Mouse (Mus musculus): Measurements from ENCODE around the gene Elf1. TPM values are rescaled to one million over a fixed set of nuclear protein-coding genes. Genes with fewer than 3 reads are reported as not detected.
"Not testable (repeated sequence)": the region's sequence is repeated elsewhere in the genome, so short reads cannot be mapped to it uniquely, and the experiment has no call there.

Gene Elf1
- polyA plus RNA-seq, 1 experiment from 2014 or later: 14.0 TPM

DNA sequence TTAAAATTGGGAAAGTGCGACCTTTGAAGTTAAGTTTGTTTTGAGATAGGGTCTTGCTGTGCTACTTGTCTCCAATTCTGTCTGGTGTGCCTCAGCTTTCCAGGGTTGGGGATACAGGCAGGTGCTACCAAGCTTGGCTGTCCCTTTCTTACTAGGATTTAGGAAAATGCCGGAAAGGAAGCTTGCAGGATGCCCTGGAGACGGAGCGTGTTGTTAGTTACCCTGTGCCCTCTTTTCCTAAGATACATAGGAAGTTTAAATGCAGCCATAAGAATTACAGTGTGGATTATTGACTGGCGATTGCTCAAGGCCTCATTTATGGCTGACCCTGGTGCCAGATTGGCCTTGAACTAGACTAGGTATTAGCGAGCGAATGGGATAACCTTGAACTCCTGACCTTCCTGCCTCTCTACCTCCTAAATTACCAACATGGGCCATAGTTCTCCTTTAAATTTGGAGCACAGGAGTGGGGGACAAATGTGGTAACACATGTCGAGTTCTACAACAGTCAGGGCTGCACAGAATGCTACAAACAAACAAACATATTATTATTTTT lies 36.3 kb downstream of the Elf1 start:
- no peak overlapping the region for H3K27ac ChIP-seq (ENCODE audit: low read length)
- no peaks in the 10 kb centered on the region for H3K36me3 ChIP-seq (ENCODE audit: control insufficient read depth, insufficient read depth, low read length)
- H3K9me3 ChIP-seq (ENCODE audit: control insufficient read depth, low read length): no peaks in the 10 kb centered on the region
- no peak for ATAC-seq (ENCODE audit: low read depth)
- H3K4me3 ChIP-seq (ENCODE audit: low read length): no peak overlapping the region
- no peak overlapping the region for H3K9ac ChIP-seq (ENCODE audit: low read length)
- WGBS: 77% methylated on average over 8 of the region's 8 CpGs
- peaks cover 17% of the 10 kb centered on the region for H3K4me1 ChIP-seq (replicated peaks; ENCODE audit: control insufficient read depth, insufficient read depth, low read length)
- H3K4me2 ChIP-seq (ENCODE audit: low read depth, low read length): no peak overlapping the region
- H3K27me3 ChIP-seq (ENCODE audit: control insufficient read depth, insufficient read depth, low read depth, low read length): no peaks in the 10 kb centered on the region

- no peak overlapping the region for H3K9ac ChIP-seq (ENCODE audit: low read length)
- no peaks in the 10 kb centered on the region for H3K27me3 ChIP-seq (ENCODE audit: control insufficient read depth, insufficient read depth, low read depth, low read length)
- WGBS: 66% methylated on average over 2 of the region's 2 CpGs
- H3K4me2 ChIP-seq (ENCODE audit: low read depth, low read length): no peak overlapping the region
- peaks cover 19% of the 10 kb centered on the region for H3K4me1 ChIP-seq (replicated peaks; ENCODE audit: control insufficient read depth, insufficient read depth, low read length)
- ATAC-seq (ENCODE audit: low read depth): no peak
- H3K36me3 ChIP-seq (ENCODE audit: control insufficient read depth, insufficient read depth, low read length): no peaks in the 10 kb centered on the region
- no peak overlapping the region for H3K4me3 ChIP-seq (ENCODE audit: low read length)
- H3K9me3 ChIP-seq (ENCODE audit: control insufficient read depth, low read length): no peaks in the 10 kb centered on the region
- H3K27ac ChIP-seq (ENCODE audit: low read length): no peak overlapping the region
These were observed 37.1 kb downstream of the Elf1 start for GRCm38 (mm10) chr14:79518123-79518522.

DNA sequence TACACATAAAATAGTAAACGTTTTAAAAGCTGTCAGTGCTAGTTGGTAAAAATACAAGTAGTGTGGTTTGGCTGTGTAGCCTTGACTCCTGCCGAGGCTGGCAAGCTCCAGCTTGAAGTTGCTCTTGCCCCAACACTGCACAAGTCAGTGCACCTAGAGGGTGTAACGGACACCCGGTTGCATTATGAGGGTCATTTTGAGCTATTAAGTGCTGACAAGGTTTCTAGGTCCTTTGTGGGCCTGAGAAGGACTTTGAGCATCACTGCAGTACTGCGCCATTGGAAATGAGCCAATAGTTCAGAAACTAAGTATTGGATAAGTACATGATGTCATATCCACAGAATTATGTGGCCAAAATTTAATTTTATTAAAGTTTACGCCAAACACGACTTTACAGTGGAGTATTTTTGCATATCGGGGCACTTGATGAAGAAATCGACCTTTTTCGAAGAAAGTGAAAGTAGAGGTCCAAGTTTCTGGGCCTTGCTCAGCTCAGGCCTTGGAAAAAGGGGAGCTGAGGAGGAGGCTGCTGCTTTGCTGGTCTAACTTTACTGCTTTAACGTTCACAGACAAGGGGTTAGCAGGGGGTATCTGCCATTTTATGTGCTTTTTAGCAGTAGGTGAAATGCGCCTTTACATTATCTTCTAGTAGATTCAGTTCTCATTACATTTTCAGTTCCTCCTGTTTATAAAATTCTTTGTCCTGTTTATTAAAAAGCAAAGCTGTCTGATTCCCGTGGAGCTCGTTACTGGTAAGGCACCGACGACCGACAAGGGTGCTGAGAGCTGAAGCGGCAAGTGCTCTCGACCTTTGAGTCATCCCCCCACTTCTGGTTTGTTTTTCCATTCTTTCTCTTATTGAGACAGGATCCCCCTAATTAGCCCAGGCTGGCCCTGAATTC lies 38.0 kb downstream of the Elf1 start:
- no peaks in the 10 kb centered on the region for H3K9me3 ChIP-seq (ENCODE audit: control insufficient read depth, low read length)
- peak overlapping the region; percentile 7; the same call in 1 of the 2 replicates for H3K27ac ChIP-seq (ENCODE audit: low read length)
- no peaks in the 10 kb centered on the region for H3K36me3 ChIP-seq (ENCODE audit: control insufficient read depth, insufficient read depth, low read length)
- peaks cover 19% of the 10 kb centered on the region for H3K4me1 ChIP-seq (replicated peaks; ENCODE audit: control insufficient read depth, insufficient read depth, low read length)
- no peaks in the 10 kb centered on the region for H3K27me3 ChIP-seq (ENCODE audit: control insufficient read depth, insufficient read depth, low read depth, low read length)
- 52% methylated on average over 19 of the region's 19 CpGs for WGBS
- peak overlapping the region; percentile 26; the same call in 1 of the 2 replicates for H3K9ac ChIP-seq (ENCODE audit: low read length)
- ATAC-seq (ENCODE audit: low read depth): no peak
- 0 out of 2 replicates have a peak overlapping the region, but pooled peaks have one; percentile 4 for H3K4me3 ChIP-seq (ENCODE audit: low read length)
- H3K4me2 ChIP-seq (ENCODE audit: low read depth, low read length): peak overlapping the region; percentile 8

DNA sequence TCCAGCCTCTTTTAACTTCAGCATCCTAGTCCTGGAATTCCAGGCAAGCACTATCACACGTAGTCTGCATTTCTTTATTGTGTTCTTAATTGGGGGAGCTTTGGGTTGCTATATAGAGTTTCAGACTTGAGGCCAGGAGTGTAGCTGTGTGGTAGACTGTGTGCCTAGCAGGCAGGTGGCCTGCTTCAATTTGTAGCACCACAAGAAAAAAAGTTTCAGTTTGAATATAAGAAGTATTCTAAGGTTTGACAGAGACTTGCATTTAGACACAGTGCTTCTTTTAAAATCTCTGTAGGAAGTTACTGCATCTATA lies 38.6 kb downstream of the Elf1 start:
- Histone ChIP-seq H3K27ac (ENCODE audit: low read length) (no peak overlapping the region), H3K4me1 (replicated peaks; ENCODE audit: control insufficient read depth, insufficient read depth, low read length) (peaks cover 19% of the 10 kb centered on the region), H3K9ac (ENCODE audit: low read length) (no peak overlapping the region), H3K4me2 (ENCODE audit: low read depth, low read length) (peak overlapping the region; percentile 8; the same call in 1 of the 2 replicates), H3K27me3 (ENCODE audit: control insufficient read depth, insufficient read depth, low read depth, low read length) (no peaks in the 10 kb centered on the region), H3K4me3 (ENCODE audit: low read length) (no peak overlapping the region), H3K9me3 (ENCODE audit: control insufficient read depth, low read length) (no peaks in the 10 kb centered on the region), H3K36me3 (ENCODE audit: control insufficient read depth, insufficient read depth, low read length) (no peaks in the 10 kb centered on the region)
- 47% methylated on average over 1 of the region's 1 CpGs for WGBS
- ATAC-seq (ENCODE audit: low read depth): no peak

DNA sequence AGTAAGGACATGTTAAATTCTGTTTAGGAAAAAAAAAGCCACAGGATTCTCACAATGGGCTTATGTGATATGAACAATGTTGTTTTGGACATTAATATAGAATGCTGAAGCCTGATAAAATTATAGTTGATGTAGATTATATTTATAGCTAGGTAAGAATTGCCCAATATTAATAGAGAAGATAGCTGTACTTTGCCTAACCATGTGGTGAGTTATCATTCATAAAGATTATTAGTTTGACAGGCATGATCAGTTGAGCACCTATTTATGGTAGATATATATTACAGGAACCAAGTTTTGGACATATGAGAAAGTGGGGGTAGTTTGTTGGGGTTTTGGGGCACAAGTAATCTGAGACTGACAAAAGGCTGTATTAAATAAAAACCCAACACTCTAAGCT lies 39.6 kb downstream of the Elf1 start:
- no peaks in the 10 kb centered on the region for H3K36me3 ChIP-seq (ENCODE audit: control insufficient read depth, insufficient read depth, low read length)
- H3K27ac ChIP-seq (ENCODE audit: low read length): no peak overlapping the region; the same call in 1 of the 2 replicates
- peaks cover 19% of the 10 kb centered on the region for H3K4me1 ChIP-seq (replicated peaks; ENCODE audit: control insufficient read depth, insufficient read depth, low read length)
- no peak overlapping the region for H3K4me3 ChIP-seq (ENCODE audit: low read length)
- ATAC-seq (ENCODE audit: low read depth): no peak
- no peaks in the 10 kb centered on the region for H3K27me3 ChIP-seq (ENCODE audit: control insufficient read depth, insufficient read depth, low read depth, low read length)
- no peaks in the 10 kb centered on the region for H3K9me3 ChIP-seq (ENCODE audit: control insufficient read depth, low read length)
- H3K9ac ChIP-seq (ENCODE audit: low read length): no peak overlapping the region
- no peak overlapping the region for H3K4me2 ChIP-seq (ENCODE audit: low read depth, low read length)

DNA sequence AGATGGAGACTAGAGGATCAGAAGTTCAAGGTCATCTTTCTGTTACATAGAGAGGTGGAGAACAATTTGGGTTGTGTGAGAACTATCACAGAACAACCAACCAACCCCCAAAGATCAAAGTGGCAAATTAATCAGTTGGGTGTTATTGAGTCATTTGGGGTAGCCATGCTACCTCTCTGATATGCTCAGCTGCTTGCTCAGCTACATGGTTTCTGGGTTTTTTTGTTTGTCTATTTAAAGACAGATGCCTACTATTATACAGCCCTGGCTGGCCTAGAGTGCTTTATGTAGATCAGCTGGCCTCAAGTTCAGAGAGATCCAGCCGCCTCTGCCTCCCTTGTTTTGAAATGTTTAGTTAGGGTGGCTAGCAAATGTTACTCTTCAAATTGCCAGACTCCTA lies 40.1 kb downstream of the Elf1 start:
- Histone ChIP-seq H3K9ac (ENCODE audit: low read length) (no peak overlapping the region), H3K4me2 (ENCODE audit: low read depth, low read length) (no peak overlapping the region), H3K27me3 (ENCODE audit: control insufficient read depth, insufficient read depth, low read depth, low read length) (no peaks in the 10 kb centered on the region), H3K9me3 (ENCODE audit: control insufficient read depth, low read length) (no peaks in the 10 kb centered on the region), H3K4me1 (replicated peaks; ENCODE audit: control insufficient read depth, insufficient read depth, low read length) (peaks cover 19% of the 10 kb centered on the region), H3K27ac (ENCODE audit: low read length) (peak overlapping the region; percentile 73), H3K36me3 (ENCODE audit: control insufficient read depth, insufficient read depth, low read length) (no peaks in the 10 kb centered on the region), H3K4me3 (ENCODE audit: low read length) (no peak overlapping the region)
- no peak for ATAC-seq (ENCODE audit: low read depth)
- WGBS: 77% methylated on average over 1 of the region's 1 CpGs

GRCm38 (mm10) chr14:79521471-79522117 lies 40.6 kb downstream of the Elf1 start:
- Histone ChIP-seq H3K27me3 (ENCODE audit: control insufficient read depth, insufficient read depth, low read depth, low read length) (no peaks in the 10 kb centered on the region), H3K4me1 (replicated peaks; ENCODE audit: control insufficient read depth, insufficient read depth, low read length) (peaks cover 19% of the 10 kb centered on the region), H3K4me3 (ENCODE audit: low read length) (no peak overlapping the region), H3K27ac (ENCODE audit: low read length) (peak overlapping the region; percentile 73), H3K9ac (ENCODE audit: low read length) (no peak overlapping the region), H3K36me3 (ENCODE audit: control insufficient read depth, insufficient read depth, low read length) (no peaks in the 10 kb centered on the region), H3K9me3 (ENCODE audit: control insufficient read depth, low read length) (no peaks in the 10 kb centered on the region), H3K4me2 (ENCODE audit: low read depth, low read length) (no peak overlapping the region)
- WGBS: 49% methylated on average over 6 of the region's 6 CpGs
- no peak for ATAC-seq (ENCODE audit: low read depth)

DNA sequence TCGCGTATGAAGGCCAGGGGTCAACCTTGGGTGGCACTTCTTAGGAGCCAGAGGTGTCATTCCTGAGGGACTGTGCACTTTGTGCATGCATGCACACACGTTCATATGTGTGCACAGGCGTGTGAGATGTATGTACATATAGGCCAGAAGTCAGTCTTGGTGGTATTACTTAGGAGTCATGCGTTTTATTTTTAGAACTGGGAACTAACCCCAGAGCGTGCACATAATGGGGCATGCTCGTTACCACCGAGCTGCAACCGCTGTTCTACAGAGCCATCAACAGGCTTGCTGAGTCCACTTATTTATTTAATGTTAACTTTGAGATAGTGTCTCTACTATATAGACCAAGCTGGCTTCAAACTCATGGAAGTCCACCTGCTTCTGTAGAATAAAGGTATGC lies 41.4 kb downstream of the Elf1 start:
- H3K27ac ChIP-seq (ENCODE audit: low read length): no peak overlapping the region
- WGBS: 78% methylated on average over 9 of the region's 9 CpGs
- H3K9me3 ChIP-seq (ENCODE audit: control insufficient read depth, low read length): no peaks in the 10 kb centered on the region
- no peak overlapping the region for H3K4me2 ChIP-seq (ENCODE audit: low read depth, low read length)
- no peaks in the 10 kb centered on the region for H3K36me3 ChIP-seq (ENCODE audit: control insufficient read depth, insufficient read depth, low read length)
- peaks cover 24% of the 10 kb centered on the region for H3K4me1 ChIP-seq (replicated peaks; ENCODE audit: control insufficient read depth, insufficient read depth, low read length)
- H3K9ac ChIP-seq (ENCODE audit: low read length): no peak overlapping the region
- no peaks in the 10 kb centered on the region for H3K27me3 ChIP-seq (ENCODE audit: control insufficient read depth, insufficient read depth, low read depth, low read length)
- ATAC-seq (ENCODE audit: low read depth): no peak
- H3K4me3 ChIP-seq (ENCODE audit: low read length): no peak overlapping the region

- not testable (repeated sequence) for ATAC-seq (ENCODE audit: low read depth); H3K4me3 ChIP-seq (ENCODE audit: low read length); H3K36me3 ChIP-seq (ENCODE audit: control insufficient read depth, insufficient read depth, low read length); H3K27me3 ChIP-seq (ENCODE audit: control insufficient read depth, insufficient read depth, low read depth, low read length); H3K9ac ChIP-seq (ENCODE audit: low read length); H3K27ac ChIP-seq (ENCODE audit: low read length); H3K4me2 ChIP-seq (ENCODE audit: low read depth, low read length); H3K9me3 ChIP-seq (ENCODE audit: control insufficient read depth, low read length)
- 81% methylated on average over 12 of the region's 12 CpGs for WGBS
- H3K4me1 ChIP-seq (replicated peaks; ENCODE audit: control insufficient read depth, insufficient read depth, low read length): peaks cover 12% of the 10 kb centered on the region
These were observed 45.1 kb downstream of the Elf1 start for GRCm38 (mm10) chr14:79526106-79526505.
